Mouse (Mus musculus): Measurements from ENCODE around the gene Dld.

Gene Dld

DNA sequence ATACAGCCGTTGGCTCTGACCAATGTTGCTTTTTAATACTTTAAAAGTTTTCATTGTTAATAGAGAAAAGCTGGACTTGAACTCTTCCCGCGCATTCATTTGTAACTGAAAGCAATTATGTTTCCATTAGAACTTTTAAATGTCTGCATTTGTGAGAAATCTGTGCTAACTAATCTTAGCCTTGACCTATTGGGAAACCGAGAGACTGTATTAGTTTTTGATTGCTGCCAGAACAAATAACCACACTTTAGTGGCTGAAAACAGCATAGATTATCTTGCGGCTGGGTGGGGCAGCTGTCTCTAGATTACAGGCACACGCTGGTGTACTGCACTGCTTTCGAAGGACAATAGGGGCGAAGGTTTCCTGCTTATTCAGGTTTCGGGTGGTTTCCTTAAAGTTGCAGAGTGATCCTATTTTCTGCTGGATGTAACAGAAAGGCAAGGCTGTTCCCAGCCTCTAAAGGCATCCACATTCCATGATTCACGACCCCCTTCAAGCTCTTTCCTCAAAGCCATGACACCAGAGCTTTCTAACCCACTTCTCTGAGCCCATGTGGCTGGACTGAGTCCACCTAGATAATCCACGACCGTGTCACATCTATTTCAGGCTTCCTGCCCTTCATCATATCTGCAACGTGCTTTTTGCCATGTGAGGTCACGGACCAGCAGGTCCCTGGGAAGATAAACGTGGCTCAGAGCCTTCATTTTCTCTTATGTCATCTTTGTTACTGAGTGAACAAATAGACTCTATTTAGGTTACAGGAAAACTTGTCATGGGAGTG, 57.7 kb downstream of the Dld start:
- DNase-seq (ENCODE audit: low spot score): no peak

DNA sequence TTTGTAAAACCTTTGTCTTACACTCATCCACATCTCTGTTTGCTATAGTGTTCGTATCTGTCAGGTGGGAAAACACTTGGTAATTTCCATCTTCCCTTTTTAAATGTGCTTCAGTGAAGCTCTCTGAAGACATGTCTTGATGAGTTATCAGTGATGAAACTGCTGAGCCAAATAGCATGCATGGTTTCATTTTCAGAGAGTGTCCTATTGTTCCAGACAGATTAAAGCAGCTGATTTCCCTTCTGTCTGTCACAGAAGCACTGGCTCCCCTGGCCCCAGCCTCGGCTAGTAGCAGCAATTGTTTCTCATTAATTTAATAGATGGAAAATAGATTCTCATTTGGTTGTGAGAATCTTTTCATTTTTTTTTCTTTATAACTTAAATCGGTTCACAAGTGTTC, 60.3 kb downstream of the Dld start:
- no peak for DNase-seq (ENCODE audit: low spot score)

DNA sequence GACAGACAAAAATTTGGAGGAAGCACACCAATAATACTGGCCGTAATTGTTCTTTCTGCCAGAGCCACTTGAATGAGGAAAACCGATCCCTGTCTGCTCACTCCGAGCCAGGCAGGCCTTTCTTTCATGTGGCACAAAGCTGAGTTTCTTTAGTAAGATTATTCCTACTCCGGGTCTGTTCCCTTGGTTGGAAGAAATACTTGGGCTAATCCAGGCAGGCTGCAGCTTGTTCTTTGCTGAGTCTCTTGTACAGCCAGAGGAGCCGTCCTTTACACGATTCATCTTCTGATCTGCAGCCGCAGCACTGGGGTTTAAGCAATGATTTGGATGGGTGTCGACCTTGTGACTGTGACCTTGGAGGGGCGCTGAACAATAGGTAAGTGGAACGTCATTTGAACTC, 62.2 kb downstream of the Dld start:
- DNase-seq (ENCODE audit: low spot score): no peak

DNA sequence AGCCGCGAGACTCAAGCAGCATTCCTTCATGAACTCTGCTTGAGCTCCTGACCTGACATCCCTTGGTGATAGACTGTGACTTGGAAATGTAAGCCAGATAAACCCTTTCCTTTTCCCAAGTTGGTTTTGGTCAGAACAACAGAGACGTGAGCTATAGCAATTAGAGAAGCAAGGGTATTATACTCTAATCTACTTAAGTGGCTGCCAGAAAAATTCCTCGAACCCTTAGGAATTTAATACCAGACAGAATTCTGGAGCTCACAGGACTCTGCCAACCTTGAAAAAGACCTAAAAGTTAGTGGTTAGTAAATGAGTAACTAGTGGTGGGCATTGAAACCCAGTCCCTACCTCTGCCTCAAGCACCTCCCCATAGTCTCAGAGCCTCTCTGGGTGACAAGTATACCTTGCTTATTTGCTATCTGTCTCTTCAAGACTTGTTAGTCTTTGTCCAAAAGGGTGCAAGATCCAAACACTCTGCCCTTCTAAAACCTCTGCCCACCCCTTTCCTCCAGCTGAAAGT, 67.6 kb downstream of the Dld start:
- DNase-seq (ENCODE audit: low spot score): no peak

DNA sequence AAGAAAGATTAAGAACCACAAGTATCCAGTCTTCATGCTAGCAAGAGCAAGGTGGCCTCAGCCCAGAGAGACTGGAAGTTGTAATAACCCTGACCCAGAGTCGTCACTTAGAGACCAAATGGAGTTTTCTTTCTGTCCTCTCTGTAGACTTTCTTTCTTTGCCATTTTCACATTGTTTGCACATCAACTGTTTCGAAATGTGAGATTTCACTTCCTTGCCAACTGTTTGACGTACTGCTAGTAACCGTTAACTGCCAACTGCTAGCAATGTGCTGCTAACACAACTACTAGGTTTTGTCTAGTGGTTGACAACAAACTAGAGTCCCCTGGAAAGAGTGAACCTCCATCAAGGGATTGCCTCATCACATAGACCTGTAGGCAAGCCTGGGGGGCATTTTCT, 68.1 kb downstream of the Dld start:
- no peak for DNase-seq (ENCODE audit: low spot score)

DNA sequence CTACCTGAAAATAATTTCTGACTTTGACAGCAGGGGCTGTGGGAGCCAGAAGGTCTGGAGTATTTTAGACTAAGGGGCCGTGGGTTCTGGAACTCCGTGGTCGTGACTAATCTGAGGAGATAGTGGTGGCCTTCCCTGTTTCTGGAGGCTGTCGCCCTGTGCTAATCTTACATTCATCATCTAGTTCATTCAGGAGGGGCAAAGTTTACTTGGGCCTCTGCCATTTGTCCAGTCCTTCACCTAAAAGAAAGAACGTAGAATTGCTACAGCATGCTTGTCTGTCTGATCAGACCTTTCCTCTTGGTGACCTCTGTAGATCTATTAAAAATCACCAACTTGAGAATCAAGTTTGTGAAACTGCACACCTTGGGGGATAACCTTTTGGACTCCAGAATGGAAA, 69.0 kb downstream of the Dld start:
- DNase-seq (ENCODE audit: low spot score): no peak

Measured in urinary bladder, postnatal 10 days (tissue).